Mouse (Mus musculus) intestine, postnatal 0 days (tissue): ENCODE measurements around the gene Bcl2l12. TPM values are rescaled to one million over a fixed set of nuclear protein-coding genes. Genes with fewer than 3 reads are reported as not detected.
"Not testable (repeated sequence)": the region's sequence is repeated elsewhere in the genome, so short reads cannot be mapped to it uniquely, and the experiment has no call there.

ENCODE experiments used
- ATAC-seq: fragments of 200-750 bp; cut with Nextera tagmentation; 2 replicates; pipeline ENCODE4 v1.8.0; 2017; ENCODE audit warnings: mild to moderate bottlenecking, moderate TSS enrichment, moderate library complexity
- H3K27ac ChIP-seq: fragments of 300-500 bp; sonication (generic); 2 replicates; pipeline ENCODE4 v1.5.1; 2014; ENCODE audit warnings: mild to moderate bottlenecking, low read depth, low read length, moderate library complexity
- H3K27me3 ChIP-seq: fragments of 300-500 bp; sonication (generic); replicated peaks from 2 replicates; pipeline ENCODE4 v1.6.1; 2014; ENCODE audit warnings: low read length, mixed read lengths; ENCODE audit not compliant: control insufficient read depth, insufficient read depth
- H3K36me3 ChIP-seq: fragments of 300-500 bp; sonication (generic); 2 replicates; pipeline ENCODE4 v1.6.1; 2014; ENCODE audit warnings: mild to moderate bottlenecking, moderate library complexity; ENCODE audit not compliant: control insufficient read depth, insufficient read depth
- H3K4me1 ChIP-seq: fragments of 300-500 bp; sonication (generic); replicated peaks from 2 replicates; pipeline ENCODE4 v1.6.1; 2014; ENCODE audit warnings: antibody characterized with exemption, low read length, mixed read lengths; ENCODE audit not compliant: control insufficient read depth, insufficient read depth
- H3K4me2 ChIP-seq: fragments of 300-500 bp; sonication (generic); replicated peaks from 2 replicates; pipeline ENCODE4 v1.6.1; 2014; ENCODE audit warnings: low read depth, mild to moderate bottlenecking, moderate library complexity
- H3K4me3 ChIP-seq: fragments of 300-500 bp; sonication (generic); 2 replicates; pipeline ENCODE4 v1.5.1; 2014; ENCODE audit warnings: low read depth, low read length
- H3K9ac ChIP-seq: fragments of 300-500 bp; sonication (generic); 2 replicates; pipeline ENCODE4 v1.6.1; 2014; ENCODE audit warnings: mild to moderate bottlenecking, low read depth, low read length
- H3K9me3 ChIP-seq: fragments of 300-500 bp; sonication (generic); 2 replicates; pipeline ENCODE4 v1.6.1; 2016; ENCODE audit warnings: mixed run types; ENCODE audit not compliant: control insufficient read depth
- CTCF ChIP-seq: sonication (generic); IDR thresholded peaks from 2 replicates; pipeline ENCODE4 v1.5.1; 2016; ENCODE audit warnings: low read depth, mild to moderate bottlenecking, control low read depth, antibody characterized with exemption, moderate library complexity
- WGBS: fragments of 180-500 bp; shearing (Covaris S2); extraction: QIAGEN DNeasy Blood & Tissue Kit; methylation state at CpG from one replicate; pipeline ENCODE4 v1.1.7; 2014; 5-methylcytosine and 5-hydroxymethylcytosine counted together
- polyA plus RNA-seq: library from polyadenylated mRNA; unstranded; fragments of >200 nt; fragmentation: Nextera tagmentation; extraction: Ambion mirVana; gene quantifications from 2 replicates; pipeline ENCODE4 v1.2.1, GENCODE M21; 2015

The Bcl2l12 gene
- polyA plus RNA-seq, 1 experiment from 2014 or later = 18.3 TPM

GRCm38 (mm10) chr7:45023711-45024110 lies 25.2 kb upstream of the Bcl2l12 start:
- H3K27me3 ChIP-seq, H3K4me1 ChIP-seq, ATAC-seq, H3K4me2 ChIP-seq, H3K27ac ChIP-seq, H3K9me3 ChIP-seq, H3K4me3 ChIP-seq, H3K9ac ChIP-seq: not testable (repeated sequence)
- peak; percentile 56 for TF ChIP-seq CTCF
- H3K36me3 ChIP-seq = peaks cover 31% of the 10 kb centered on the region
- 68% methylated on average over 5 of the region's 5 CpGs for WGBS

GRCm38 (mm10) chr7:45020225-45020624 lies 21.7 kb upstream of the Bcl2l12 start:
- Histone ChIP-seq H3K4me2 (no peak overlapping the region), H3K27me3 (no peaks in the 10 kb centered on the region), H3K36me3 (peaks cover 13% of the 10 kb centered on the region), H3K4me1 (0 out of 2 replicates have a peak, but pooled peaks cover 5% of the 10 kb centered on the region), H3K27ac (no peak overlapping the region), H3K4me3 (no peak overlapping the region), H3K9me3 (no peaks in the 10 kb centered on the region), H3K9ac (no peak overlapping the region)
- ATAC-seq = no peak
- TF ChIP-seq CTCF = no peak
- 72% methylated on average over 9 of the region's 9 CpGs for whole genome bisulfite sequencing

- Histone ChIP-seq H3K27ac (peak overlapping the region; percentile 54; the same call in 1 of the 2 replicates), H3K36me3 (peaks cover 13% of the 10 kb centered on the region), H3K9me3 (no peaks in the 10 kb centered on the region), H3K9ac (0 out of 2 replicates have a peak overlapping the region, but pooled peaks have one; percentile 22), H3K4me3 (peak overlapping the region; percentile 94), H3K4me1 (0 out of 2 replicates have a peak, but pooled peaks cover 5% of the 10 kb centered on the region), H3K4me2 (peak overlapping the region; percentile 85), H3K27me3 (no peaks in the 10 kb centered on the region)
- whole genome bisulfite sequencing = 33% methylated on average over 8 of the region's 8 CpGs
- no peak for ATAC-seq
- no peak for TF ChIP-seq CTCF
Measured at GRCm38 (mm10) chr7:45019031-45019571, 20.6 kb upstream of the Bcl2l12 start.

DNA sequence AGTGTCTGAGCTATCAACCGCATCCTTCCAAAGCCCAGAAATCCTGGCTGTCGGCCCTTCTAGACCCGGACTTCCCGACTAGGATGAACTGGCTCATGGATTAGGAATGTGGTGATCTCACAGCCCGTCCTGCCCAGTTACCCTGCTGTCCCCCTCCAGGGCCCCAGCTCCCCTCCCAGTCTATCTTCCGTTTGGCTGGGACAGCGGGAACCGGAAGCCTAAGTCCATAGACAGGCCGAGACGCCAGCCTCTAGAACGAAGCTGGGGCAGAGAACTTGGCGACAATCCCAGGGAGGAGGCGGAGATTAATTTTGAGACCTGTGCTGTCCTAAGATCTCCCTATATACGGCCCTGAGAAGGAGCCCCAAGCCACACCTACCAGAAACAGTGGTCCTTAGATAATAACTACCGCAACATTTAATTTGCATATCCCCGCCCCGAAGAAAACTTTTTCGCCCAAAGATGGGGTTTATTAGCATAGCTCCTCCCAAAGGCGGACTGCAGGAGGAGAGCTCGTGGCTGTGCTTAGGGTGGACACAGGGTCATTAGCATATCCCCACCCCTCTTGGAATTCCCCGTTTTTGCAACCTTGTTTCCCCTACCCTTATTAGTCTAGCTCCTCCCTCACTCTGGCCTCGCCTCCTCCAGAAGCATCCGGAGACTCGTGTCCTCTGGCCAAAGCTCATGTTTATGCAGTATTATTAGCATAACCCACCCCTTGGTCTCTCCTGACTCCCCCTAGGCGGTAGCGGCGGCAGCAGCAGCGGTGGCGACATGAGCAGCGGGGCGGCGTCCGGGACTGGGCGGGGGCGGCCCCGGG lies 18.9 kb upstream of the Bcl2l12 start, which contains the start of gene Rras:
Gene Rras (plus strand): TSS at position 720 of the 820 bp plus-strand sequence.
- peak within 1 kb of the TSS; percentile 96 for H3K27ac ChIP-seq
- H3K4me3 ChIP-seq = peak within 1 kb of the TSS; percentile 94
- H3K27me3 ChIP-seq = no peaks in the 10 kb centered on the region
- H3K4me2 ChIP-seq = peak within 1 kb of the TSS; percentile 85
- peak within 1 kb of the TSS; percentile 82 for H3K9ac ChIP-seq
- H3K4me1 ChIP-seq = 0 out of 2 replicates have a peak, but pooled peaks cover 5% of the 10 kb centered on the region
- no peaks in the 10 kb centered on the region for H3K9me3 ChIP-seq
- peak; percentile 48 for TF ChIP-seq CTCF
- ATAC-seq = peak; percentile 90
- WGBS = under 1% methylated on average over 34 of the region's 36 CpGs
- H3K36me3 ChIP-seq = peaks cover 27% of the 10 kb centered on the region

DNA sequence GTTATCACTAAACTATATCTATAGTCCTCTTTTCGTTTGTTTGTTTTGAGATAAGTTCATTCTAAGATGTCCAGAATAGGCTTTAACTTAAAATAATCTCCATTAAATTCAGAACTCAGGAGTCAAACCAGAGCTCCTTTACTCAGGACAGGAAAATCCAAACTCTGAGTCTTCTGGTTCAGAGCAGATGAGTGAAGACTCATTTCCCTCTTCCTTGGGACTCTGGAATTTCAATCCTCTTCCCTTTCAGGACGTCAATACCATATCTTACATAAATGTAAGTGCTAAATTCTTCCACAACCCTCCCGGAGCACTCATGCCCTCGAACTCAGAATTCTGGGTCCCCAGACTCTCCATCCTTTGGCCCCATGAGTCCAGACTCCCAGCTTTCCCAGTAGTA lies 18.2 kb upstream of the Bcl2l12 start:
- H3K27me3 ChIP-seq = no peaks in the 10 kb centered on the region
- H3K9me3 ChIP-seq = no peaks in the 10 kb centered on the region
- H3K4me3 ChIP-seq = peak overlapping the region; percentile 94
- no peak for TF ChIP-seq CTCF
- WGBS = 2% methylated on average over 4 of the region's 4 CpGs
- H3K36me3 ChIP-seq = peaks cover 34% of the 10 kb centered on the region
- H3K4me2 ChIP-seq = peak overlapping the region; percentile 85
- H3K27ac ChIP-seq = peak overlapping the region; percentile 96
- 0 out of 2 replicates have a peak, but pooled peaks cover 5% of the 10 kb centered on the region for H3K4me1 ChIP-seq
- H3K9ac ChIP-seq = peak overlapping the region; percentile 55
- no peak for ATAC-seq

GRCm38 (mm10) chr7:45015957-45016612 lies 17.6 kb upstream of the Bcl2l12 start, which contains the start of gene Scaf1:
Gene Scaf1, minus strand, starts transcription at chr7:45016363.
- peak; percentile 82 for ATAC-seq
- H3K9me3 ChIP-seq = no peaks in the 10 kb centered on the region
- no peaks in the 10 kb centered on the region for H3K27me3 ChIP-seq
- peak within 1 kb of the TSS; percentile 96 for H3K9ac ChIP-seq
- peak within 1 kb of the TSS; percentile 85 for H3K4me2 ChIP-seq
- peak within 1 kb of the TSS; percentile 94 for H3K4me3 ChIP-seq
- WGBS = under 1% methylated on average over 69 of the region's 69 CpGs
- H3K4me1 ChIP-seq = 0 out of 2 replicates have a peak, but pooled peaks cover 5% of the 10 kb centered on the region
- no peak for TF ChIP-seq CTCF
- H3K36me3 ChIP-seq = peaks cover 34% of the 10 kb centered on the region
- H3K27ac ChIP-seq = peak within 1 kb of the TSS; percentile 96
